In genomic region chr2:48063436-48063835, GRCm38 (mm10) we compare ENCODE assay signal across 11 mouse cellular contexts.
DNase-seq lines count a peak whose midpoint lies in the region; ATAC-seq lines count a peak whose summit lies in the region.
"Had no signal": no experiment of that assay in that cellular context is flagged by ENCODE, and none has a peak within 500 bp of the region (broad histone marks: within the 10 kb centered on the region; RNA-seq: fewer than 3 reads in every experiment).

No protein-coding gene starts in this region.

- H3K27ac ChIP-seq in intestine, embryonic 16.5 days (ENCODE audit: low read length) = no peak overlapping the region
- H3K27ac ChIP-seq: midbrain, embryonic 13.5 days had no signal

- no peak overlapping the region for H3K4me2 ChIP-seq in intestine, embryonic 16.5 days (ENCODE audit: low read depth, low read length)
- H3K4me2 ChIP-seq: liver, embryonic 11.5 days; midbrain, embryonic 13.5 days had no signal

- 61% methylated on average over 9 of the region's 9 CpGs for WGBS in intestine, embryonic 16.5 days

- peak; percentile 93 for DNase-seq in brain, adult 2 months (ENCODE audit: low read depth, low spot score)
- peak; percentile 90 for DNase-seq in cerebellum, adult 11-12 months
- peak; percentile 35 to 59 for DNase-seq in layer of hippocampus, adult 8-10 months (ENCODE audit: low spot score in 2 of 2)
- DNase-seq in left cerebral cortex, postnatal 4 days = peak; percentile 83
- DNase-seq in yolk sac, embryonic 10.5 days (ENCODE audit: low spot score) = no peak
- no peak for DNase-seq in gastrocnemius, adult 18-20 months (ENCODE audit: low spot score)
- DNase-seq: kidney, adult 9 months had no signal

- no peak overlapping the region for H3K4me3 ChIP-seq in intestine, embryonic 16.5 days (ENCODE audit: low read length)
- H3K4me3 ChIP-seq: midbrain, embryonic 13.5 days had no signal

- no peaks in the 10 kb centered on the region for H3K27me3 ChIP-seq in intestine, embryonic 16.5 days (replicated peaks; ENCODE audit: control insufficient read depth, insufficient read depth, low read length)
- H3K27me3 ChIP-seq: midbrain, embryonic 13.5 days had no signal

- H3K4me1 ChIP-seq in intestine, embryonic 16.5 days (ENCODE audit: control insufficient read depth, insufficient read depth, low read length) = no peaks in the 10 kb centered on the region
- H3K4me1 ChIP-seq: midbrain, embryonic 13.5 days had no signal

- no peak for ATAC-seq in intestine, embryonic 16.5 days
- ATAC-seq: activated CD4-positive, CD25-positive, alpha-beta regulatory T cell, adult 4 months; midbrain, embryonic 13.5 days had no signal

- no peak overlapping the region for H3K9ac ChIP-seq in intestine, embryonic 16.5 days (ENCODE audit: low read depth, low read length)
- H3K9ac ChIP-seq: midbrain, embryonic 13.5 days had no signal

- H3K36me3 ChIP-seq in intestine, embryonic 16.5 days (ENCODE audit: control insufficient read depth, insufficient read depth, low read length) = no peaks in the 10 kb centered on the region
- H3K36me3 ChIP-seq: midbrain, embryonic 13.5 days had no signal

- H3K9me3 ChIP-seq in intestine, embryonic 16.5 days (ENCODE audit: control insufficient read depth, low read length) = no peaks in the 10 kb centered on the region
- H3K9me3 ChIP-seq: midbrain, embryonic 13.5 days had no signal

- intact Hi-C loops in left cerebral cortex, postnatal 4 days (cut with DNase I) = no loop called here

Comparison
In these comparisons a context has a peak if more than half of its experiments do, and no peak if none do; other contexts are left out.
1. DNase-seq: peak in brain, adult 2 months (single experiment), cerebellum, adult 11-12 months (single experiment), layer of hippocampus, adult 8-10 months (2 of 2) and left cerebral cortex, postnatal 4 days (single experiment); none in yolk sac, embryonic 10.5 days (single experiment) and gastrocnemius, adult 18-20 months (single experiment).